Mouse (Mus musculus): ENCODE data around the gene 9630041A04Rik. TPM values are rescaled to one million over a fixed set of nuclear protein-coding genes. Genes with fewer than 3 reads are reported as not detected.

9630041A04Rik gene
- polyA plus RNA-seq, 1 experiment, result not detected

- Histone ChIP-seq H3K36me3 (ENCODE audit: control insufficient read depth, insufficient read depth, low read length) (no peaks in the 10 kb centered on the region), H3K4me3 (ENCODE audit: control insufficient read depth, low read depth, low read length) (no peak overlapping the region), H3K27me3 (ENCODE audit: control insufficient read depth, insufficient read depth, low read length) (no peaks in the 10 kb centered on the region), H3K27ac (ENCODE audit: control insufficient read depth, insufficient read depth, low read depth, low read length) (no peak overlapping the region), H3K4me1 (ENCODE audit: control insufficient read depth, insufficient read depth, low read length) (no peaks in the 10 kb centered on the region)
- no peak for TF ChIP-seq CTCF (IDR thresholded peaks at IDR 0.05; ENCODE audit: control insufficient read depth, insufficient read depth, insufficient replicate concordance, low read depth, low read length)
- TF ChIP-seq POLR2A (IDR thresholded peaks at IDR 0.05; ENCODE audit: control insufficient read depth, low read depth, low read length), result no peak
Measured at GRCm38 (mm10) chr9:101897851-101898250, 36.2 kb downstream of the 9630041A04Rik start.

GRCm38 (mm10) chr9:101903406-101903805, 41.8 kb downstream of the 9630041A04Rik start:
- H3K4me1 ChIP-seq (ENCODE audit: control insufficient read depth, insufficient read depth, low read length), result no peaks in the 10 kb centered on the region
- TF ChIP-seq CTCF (IDR thresholded peaks at IDR 0.05; ENCODE audit: control insufficient read depth, insufficient read depth, insufficient replicate concordance, low read depth, low read length), result no peak
- no peak for TF ChIP-seq POLR2A (IDR thresholded peaks at IDR 0.05; ENCODE audit: control insufficient read depth, low read depth, low read length)

DNA sequence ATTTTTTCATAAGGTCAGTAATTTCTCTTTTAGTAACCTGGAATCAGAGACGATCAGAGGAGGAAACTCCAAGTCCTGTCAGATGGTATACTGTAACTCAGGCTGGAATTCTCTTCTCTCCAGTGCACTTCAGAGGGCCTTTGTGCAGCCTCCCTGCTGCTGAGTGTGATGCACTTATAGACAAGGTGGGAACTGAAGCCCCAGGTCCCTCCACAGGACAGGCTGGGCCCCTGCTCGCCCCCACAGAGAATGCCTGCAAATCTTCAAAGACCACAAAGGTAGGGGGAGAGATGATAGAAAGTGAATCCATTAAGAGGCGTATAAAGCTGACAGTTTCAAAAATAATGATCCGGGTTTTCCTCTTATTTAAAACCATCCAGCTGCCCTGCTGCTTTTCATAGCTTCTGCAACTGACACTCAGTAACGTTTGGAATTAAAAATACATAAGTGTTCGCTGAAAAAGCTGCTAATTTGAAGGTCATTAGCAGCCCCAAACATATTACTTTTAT, 46.2 kb downstream of the 9630041A04Rik start:
- TF ChIP-seq CTCF (IDR thresholded peaks at IDR 0.05; ENCODE audit: control insufficient read depth, insufficient read depth, insufficient replicate concordance, low read depth, low read length) (no peak), POLR2A (IDR thresholded peaks at IDR 0.05; ENCODE audit: control insufficient read depth, low read depth, low read length) (no peak)
- Histone ChIP-seq H3K4me1 (ENCODE audit: control insufficient read depth, insufficient read depth, low read length) (no peaks in the 10 kb centered on the region), H3K36me3 (ENCODE audit: control insufficient read depth, insufficient read depth, low read length) (no peaks in the 10 kb centered on the region), H3K4me3 (ENCODE audit: control insufficient read depth, low read depth, low read length) (no peak overlapping the region), H3K27me3 (ENCODE audit: control insufficient read depth, insufficient read depth, low read length) (no peaks in the 10 kb centered on the region), H3K27ac (ENCODE audit: control insufficient read depth, insufficient read depth, low read depth, low read length) (no peak overlapping the region)

More at GRCm38 (mm10) chr9:101903406-101903805, 41.8 kb downstream of the 9630041A04Rik start:
- H3K27ac ChIP-seq (ENCODE audit: control insufficient read depth, insufficient read depth, low read depth, low read length), result no peak overlapping the region
- no peak overlapping the region for H3K4me3 ChIP-seq (ENCODE audit: control insufficient read depth, low read depth, low read length)
- H3K36me3 ChIP-seq (ENCODE audit: control insufficient read depth, insufficient read depth, low read length), result no peaks in the 10 kb centered on the region
- no peaks in the 10 kb centered on the region for H3K27me3 ChIP-seq (ENCODE audit: control insufficient read depth, insufficient read depth, low read length)

GRCm38 (mm10) chr9:101908849-101909248, 47.2 kb downstream of the 9630041A04Rik start:
- TF ChIP-seq CTCF (IDR thresholded peaks at IDR 0.05; ENCODE audit: control insufficient read depth, insufficient read depth, insufficient replicate concordance, low read depth, low read length) (no peak), POLR2A (IDR thresholded peaks at IDR 0.05; ENCODE audit: control insufficient read depth, low read depth, low read length) (no peak)
- Histone ChIP-seq H3K4me1 (ENCODE audit: control insufficient read depth, insufficient read depth, low read length) (no peaks in the 10 kb centered on the region), H3K4me3 (ENCODE audit: control insufficient read depth, low read depth, low read length) (no peak overlapping the region), H3K27me3 (ENCODE audit: control insufficient read depth, insufficient read depth, low read length) (no peaks in the 10 kb centered on the region), H3K27ac (ENCODE audit: control insufficient read depth, insufficient read depth, low read depth, low read length) (no peak overlapping the region), H3K36me3 (ENCODE audit: control insufficient read depth, insufficient read depth, low read length) (no peaks in the 10 kb centered on the region)

- TF ChIP-seq POLR2A (IDR thresholded peaks at IDR 0.05; ENCODE audit: control insufficient read depth, low read depth, low read length) (no peak), CTCF (IDR thresholded peaks at IDR 0.05; ENCODE audit: control insufficient read depth, insufficient read depth, insufficient replicate concordance, low read depth, low read length) (no peak)
- no peak overlapping the region for H3K27ac ChIP-seq (ENCODE audit: control insufficient read depth, insufficient read depth, low read depth, low read length)
- no peaks in the 10 kb centered on the region for H3K27me3 ChIP-seq (ENCODE audit: control insufficient read depth, insufficient read depth, low read length)
- no peaks in the 10 kb centered on the region for H3K36me3 ChIP-seq (ENCODE audit: control insufficient read depth, insufficient read depth, low read length)
- H3K4me3 ChIP-seq (ENCODE audit: control insufficient read depth, low read depth, low read length), result no peak overlapping the region
- H3K4me1 ChIP-seq (ENCODE audit: control insufficient read depth, insufficient read depth, low read length), result no peaks in the 10 kb centered on the region
Measured at GRCm38 (mm10) chr9:101909491-101909890, 47.9 kb downstream of the 9630041A04Rik start.

DNA sequence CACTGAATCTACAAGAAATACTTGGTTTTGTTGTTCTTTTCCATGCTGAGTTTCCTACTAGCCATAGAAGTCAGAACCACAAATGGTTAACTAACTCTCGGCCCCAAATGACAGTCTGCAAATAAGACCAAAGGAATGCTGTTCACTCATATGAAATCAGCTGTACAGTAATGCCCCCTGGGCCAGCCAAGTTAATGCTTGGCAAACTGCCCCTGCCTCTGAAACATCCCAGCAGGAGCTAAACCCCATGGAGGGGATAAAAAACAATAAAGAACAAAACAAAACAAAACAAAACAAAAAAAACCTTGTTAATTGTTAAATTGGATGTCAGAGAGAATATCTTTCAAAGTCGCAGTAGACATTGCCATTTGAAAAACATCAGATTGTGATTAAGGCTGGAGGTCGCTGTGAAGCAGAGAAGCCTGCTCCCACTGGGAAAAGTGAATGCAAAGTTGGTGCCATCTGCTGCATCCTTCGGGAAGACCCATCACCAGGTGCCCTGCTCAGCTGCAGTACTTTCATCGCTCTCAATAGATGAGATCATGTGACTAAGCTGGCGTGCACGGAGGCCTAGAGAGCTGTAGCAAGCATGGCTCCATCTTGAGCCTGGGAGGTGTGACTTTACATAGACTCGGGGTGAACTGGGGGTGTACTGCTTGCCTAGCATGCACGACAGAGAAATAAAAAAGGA, 49.7 kb downstream of the 9630041A04Rik start:
- Histone ChIP-seq H3K4me1 (ENCODE audit: control insufficient read depth, insufficient read depth, low read length) (no peaks in the 10 kb centered on the region), H3K27ac (ENCODE audit: control insufficient read depth, insufficient read depth, low read depth, low read length) (no peak overlapping the region), H3K27me3 (ENCODE audit: control insufficient read depth, insufficient read depth, low read length) (no peaks in the 10 kb centered on the region), H3K4me3 (ENCODE audit: control insufficient read depth, low read depth, low read length) (no peak overlapping the region), H3K36me3 (ENCODE audit: control insufficient read depth, insufficient read depth, low read length) (no peaks in the 10 kb centered on the region)
- TF ChIP-seq POLR2A (IDR thresholded peaks at IDR 0.05; ENCODE audit: control insufficient read depth, low read depth, low read length) (no peak), CTCF (IDR thresholded peaks at IDR 0.05; ENCODE audit: control insufficient read depth, insufficient read depth, insufficient replicate concordance, low read depth, low read length) (no peak)

- H3K4me1 ChIP-seq (ENCODE audit: control insufficient read depth, insufficient read depth, low read length), result no peaks in the 10 kb centered on the region
- H3K36me3 ChIP-seq (ENCODE audit: control insufficient read depth, insufficient read depth, low read length), result no peaks in the 10 kb centered on the region
- no peak overlapping the region for H3K4me3 ChIP-seq (ENCODE audit: control insufficient read depth, low read depth, low read length)
- H3K27ac ChIP-seq (ENCODE audit: control insufficient read depth, insufficient read depth, low read depth, low read length), result no peak overlapping the region
- TF ChIP-seq CTCF (IDR thresholded peaks at IDR 0.05; ENCODE audit: control insufficient read depth, insufficient read depth, insufficient replicate concordance, low read depth, low read length), result no peak
- no peak for TF ChIP-seq POLR2A (IDR thresholded peaks at IDR 0.05; ENCODE audit: control insufficient read depth, low read depth, low read length)
- H3K27me3 ChIP-seq (ENCODE audit: control insufficient read depth, insufficient read depth, low read length), result no peaks in the 10 kb centered on the region
Measured at GRCm38 (mm10) chr9:101915082-101915481, 53.4 kb downstream of the 9630041A04Rik start.
